Mouse (Mus musculus): Measurements from ENCODE around the gene Pde1a. TPM values are rescaled to one million over a fixed set of nuclear protein-coding genes. Genes with fewer than 3 reads are reported as not detected.

Pde1a gene
- polyA plus RNA-seq, 3 experiments from 2014 or later: not detected

DNA sequence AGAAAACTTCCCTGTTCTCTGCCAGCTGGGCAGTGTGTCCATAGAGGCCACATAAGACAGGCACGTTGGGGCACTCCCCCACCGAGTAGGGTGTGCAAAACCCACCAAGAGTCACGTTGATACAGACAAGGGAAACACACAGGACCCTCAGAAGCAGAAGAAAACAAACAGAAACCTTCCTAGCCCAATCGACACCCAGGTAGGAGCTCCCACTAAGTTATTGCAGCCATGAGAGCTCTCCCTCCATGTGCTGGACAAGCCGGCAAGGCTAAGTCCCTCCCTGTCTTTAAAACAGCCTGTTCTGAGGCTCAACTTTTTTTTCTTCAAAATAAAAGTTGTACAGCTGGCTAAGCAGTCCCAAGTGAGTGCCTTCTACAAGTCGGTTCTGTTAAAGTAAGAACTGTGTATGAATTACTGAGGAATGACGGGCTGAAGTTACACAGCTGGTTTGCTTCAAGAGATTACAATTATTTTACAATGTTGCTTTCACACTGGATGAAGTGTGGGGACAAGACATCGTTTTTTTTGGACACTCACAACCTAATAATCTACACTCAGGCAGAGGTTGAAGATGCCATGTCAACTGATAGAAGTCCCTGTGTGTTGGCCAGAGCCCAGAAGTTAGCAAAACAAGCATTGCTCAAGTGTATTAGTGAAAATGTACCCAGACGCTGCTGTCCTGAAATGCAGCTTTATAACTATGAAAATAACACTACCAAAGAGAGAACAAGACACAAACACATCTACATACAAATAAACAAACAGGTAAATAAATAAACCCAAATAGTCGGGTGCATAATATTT lies 90.4 kb downstream of the Pde1a start:
- no peak for ATAC-seq

DNA sequence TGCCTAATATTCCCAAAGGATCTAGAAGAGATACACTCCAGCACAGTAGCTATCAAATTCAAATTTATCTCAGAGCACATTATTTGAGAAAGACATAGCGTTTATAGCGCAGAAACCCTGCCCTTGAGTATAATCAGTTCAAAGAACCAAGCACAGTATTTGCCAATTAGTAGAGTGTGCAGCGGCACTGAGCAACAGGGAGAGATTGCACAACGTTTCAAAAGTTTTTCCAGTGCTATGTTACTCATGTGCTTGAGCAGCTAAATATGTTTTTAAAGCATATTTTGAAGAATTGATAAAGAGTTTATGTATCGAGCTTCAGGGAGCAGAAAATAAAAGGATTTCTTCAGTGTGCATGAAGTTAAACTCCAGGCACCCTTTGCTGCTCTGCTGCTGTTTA lies 91.3 kb downstream of the Pde1a start:
- ATAC-seq: no peak

DNA sequence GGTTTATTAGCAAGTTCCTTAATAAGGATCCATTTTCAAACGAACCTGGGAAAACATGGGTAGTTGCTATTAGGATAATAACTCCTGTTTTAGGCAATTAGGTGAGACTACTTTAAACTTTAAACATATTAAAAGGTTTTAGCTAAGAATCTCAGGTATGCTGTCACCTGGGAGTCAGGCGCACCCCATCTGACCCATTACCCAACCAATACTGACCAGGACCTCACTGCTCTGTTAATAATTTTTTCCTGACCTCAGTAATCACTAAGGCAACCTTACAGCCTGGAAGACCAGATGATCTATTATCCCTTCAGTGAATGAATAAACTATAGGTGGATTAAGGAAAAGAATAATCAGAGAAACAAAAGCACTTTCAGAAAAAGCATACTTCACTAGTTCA lies 100.2 kb downstream of the Pde1a start:
- no peak for ATAC-seq

DNA sequence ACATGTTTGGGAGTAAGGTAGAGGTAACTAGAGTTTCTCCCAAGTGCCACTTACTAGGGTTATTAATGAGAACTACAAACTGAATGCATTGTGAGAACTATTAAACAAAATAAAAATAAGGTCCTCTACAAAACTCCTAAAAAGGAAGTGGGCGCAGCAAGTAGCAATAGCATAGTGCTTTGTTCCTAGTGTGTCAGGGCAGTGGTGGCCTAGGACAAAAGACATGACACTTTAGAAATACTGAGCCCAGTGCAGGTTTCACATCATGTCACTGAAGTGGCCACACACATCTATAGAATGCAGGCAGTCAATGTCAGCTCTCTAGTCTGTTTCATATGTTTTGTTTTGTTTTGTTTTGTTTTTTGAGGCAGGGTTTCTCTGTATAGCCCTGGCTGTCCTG lies 103.2 kb downstream of the Pde1a start:
- ATAC-seq: no peak

DNA sequence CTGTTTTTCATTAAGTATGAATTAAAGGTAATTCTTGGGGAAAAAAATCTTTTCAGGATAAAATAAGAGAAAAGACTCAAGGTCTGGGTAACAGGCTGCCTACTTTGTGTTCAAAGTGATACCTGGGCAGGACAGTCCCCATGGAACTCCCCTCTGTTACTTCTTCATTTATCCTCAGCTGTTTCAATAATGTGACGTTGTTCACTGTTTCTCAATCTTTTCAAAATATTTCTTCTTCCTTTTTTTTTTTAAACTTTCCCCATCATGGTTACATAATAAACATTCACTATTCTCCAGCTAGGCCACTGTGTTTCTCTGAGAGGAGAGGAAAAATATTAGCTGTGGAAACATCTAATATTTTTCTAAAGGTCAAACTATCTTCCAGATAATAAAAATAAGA lies 103.7 kb downstream of the Pde1a start:
- ATAC-seq: no peak

DNA sequence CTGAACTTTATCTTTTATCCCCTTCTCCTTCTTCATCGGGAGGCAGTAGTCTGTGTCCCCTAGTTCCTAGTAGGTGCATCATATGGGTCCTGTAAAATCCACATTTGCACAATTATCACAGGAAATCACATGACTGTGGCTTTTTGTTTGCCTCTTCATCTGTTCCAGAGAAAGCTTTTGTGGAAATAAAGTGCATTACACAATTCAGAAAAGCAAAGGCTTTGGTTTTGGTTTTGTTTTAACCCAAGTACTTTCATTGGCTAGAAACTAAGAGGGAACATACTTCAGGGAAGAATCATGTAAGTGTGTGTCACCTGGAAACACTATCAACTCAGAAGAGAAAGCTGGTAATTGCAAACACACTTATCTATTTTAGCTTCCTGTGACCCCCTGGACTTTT lies 104.2 kb downstream of the Pde1a start:
- ATAC-seq: no peak

DNA sequence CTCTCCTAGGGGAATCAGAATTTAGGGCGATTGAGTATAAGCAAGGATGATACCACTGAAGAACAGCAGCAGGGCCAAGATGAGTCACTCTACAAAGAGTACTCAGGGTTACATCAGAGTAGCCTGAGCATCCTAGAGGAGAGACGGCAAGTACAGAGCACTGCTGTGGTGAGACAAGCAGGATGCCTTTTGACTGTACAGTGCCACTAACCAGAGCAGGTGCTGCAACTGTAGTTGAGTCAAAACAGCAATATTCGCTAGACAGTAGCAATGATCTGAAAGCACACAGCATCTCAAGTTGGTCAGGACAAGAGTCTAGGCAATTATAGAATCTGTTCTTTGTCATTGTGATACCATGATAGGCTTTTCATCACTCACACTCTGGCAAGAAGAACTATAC lies 115.1 kb downstream of the Pde1a start:
- no peak for ATAC-seq

DNA sequence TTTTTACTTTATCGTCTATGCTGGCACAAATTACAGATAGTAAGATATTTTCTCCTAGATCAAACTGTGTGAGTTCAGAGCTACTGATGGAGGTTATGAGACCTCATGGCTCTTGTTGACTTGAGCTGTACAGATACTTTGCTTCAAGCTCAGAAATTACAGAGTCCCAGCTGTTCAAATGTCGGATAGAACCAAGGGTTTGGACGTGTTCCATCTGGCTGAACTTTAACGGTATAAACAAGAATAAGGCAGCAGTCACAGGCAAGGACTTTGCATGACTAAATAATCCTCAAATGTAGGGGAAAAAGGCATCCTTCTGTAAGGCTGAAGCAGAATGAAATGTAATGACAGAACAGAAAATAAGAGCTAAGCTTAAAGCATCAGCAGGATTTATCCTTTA lies 116.2 kb downstream of the Pde1a start:
- ATAC-seq: no peak

DNA sequence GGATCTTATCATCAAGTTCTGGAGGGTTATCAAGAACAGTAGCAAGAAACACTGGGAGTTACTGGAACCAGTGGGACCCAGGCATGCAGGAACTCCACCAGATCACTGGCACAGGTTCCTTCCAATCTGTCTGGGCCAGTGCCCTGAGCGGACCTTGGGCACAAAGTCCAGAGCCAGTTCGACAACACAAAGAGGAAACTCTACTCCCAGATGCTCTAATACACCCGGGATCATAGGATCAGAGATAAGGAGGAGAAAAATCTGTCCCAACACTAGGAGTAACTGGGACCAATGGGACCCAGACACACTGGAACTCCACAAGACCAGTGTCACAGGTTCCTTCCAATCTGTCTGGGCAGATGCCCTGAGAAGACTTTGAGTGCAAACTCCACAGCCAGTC lies 130.1 kb downstream of the Pde1a start:
- ATAC-seq: no peak

DNA sequence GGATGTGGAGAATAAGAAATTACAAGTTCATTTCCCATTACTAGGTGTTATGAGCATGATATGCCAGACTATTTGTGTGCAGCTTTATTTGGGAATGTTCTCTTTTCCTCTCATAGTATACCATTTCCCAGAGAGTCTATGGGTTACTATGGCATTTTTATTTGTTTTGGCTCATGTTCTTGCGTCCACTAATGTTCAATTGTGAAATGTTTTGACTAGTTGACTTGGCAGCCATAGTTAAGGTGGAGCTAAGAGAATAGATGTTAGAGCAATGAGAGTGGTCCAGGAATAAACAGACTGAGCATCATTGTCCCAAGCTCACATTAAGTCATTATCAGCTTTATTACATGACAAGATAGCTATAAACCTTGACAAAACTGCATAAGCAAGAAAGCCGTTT lies 130.8 kb downstream of the Pde1a start:
- ATAC-seq: no peak

DNA sequence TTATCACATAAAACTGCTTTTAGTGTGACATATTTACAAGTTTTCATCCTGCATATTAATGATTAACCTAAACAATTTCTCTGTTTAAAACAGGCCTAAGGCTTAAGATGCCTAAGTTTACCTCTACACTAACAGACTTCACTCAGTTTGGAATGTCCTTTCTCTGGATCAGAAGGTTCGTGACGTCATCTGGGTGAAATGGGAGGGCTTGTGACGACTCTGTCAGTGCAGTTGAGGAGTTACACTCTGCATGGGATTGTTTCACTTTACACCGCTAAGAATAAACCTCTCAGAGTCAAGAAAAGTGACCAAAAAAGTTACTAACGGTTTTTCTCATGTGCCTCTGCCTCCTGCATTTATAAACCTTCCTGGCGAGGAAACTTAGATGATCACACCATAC lies 137.6 kb downstream of the Pde1a start:
- no peak for ATAC-seq

DNA sequence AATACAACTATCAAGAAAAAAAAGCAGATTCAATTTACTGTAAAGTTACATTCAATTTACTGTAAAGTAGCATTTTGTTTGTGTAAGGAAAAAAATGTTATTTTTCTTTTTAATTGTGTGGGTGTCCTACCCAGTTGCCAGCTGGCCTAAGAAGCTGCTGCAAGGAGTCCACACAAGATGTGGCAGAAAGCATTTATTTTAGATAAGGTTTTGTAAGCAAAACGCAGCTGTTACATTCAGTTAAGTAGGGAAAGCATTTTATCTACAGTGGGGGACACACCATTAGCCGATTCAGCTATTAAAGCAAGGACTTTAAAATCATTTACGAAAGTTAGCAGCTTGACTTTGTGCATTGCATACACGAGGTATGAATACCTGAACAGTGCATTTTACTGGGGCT lies 145.5 kb downstream of the Pde1a start:
- ATAC-seq: no peak

DNA sequence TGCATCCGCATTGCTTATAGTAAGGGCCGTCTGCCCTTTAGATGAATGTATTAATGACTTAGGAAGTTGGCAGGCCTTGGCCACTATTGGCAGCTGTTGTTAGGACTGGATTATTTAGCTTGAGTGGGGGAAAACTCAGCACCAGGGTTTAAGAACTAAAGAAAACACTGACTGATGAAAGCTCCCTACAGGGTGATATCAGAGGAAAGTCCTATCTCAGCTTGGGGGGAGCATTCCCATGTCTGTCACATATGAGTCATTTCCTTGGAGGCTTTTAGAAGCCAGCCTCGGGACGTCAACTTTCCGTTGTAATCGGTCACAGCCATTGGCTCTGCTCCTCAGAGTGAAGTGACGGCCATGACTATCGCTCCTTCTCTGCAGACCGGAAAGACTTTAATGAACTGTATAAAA lies 146.0 kb downstream of the Pde1a start:
- no peak for ATAC-seq

DNA sequence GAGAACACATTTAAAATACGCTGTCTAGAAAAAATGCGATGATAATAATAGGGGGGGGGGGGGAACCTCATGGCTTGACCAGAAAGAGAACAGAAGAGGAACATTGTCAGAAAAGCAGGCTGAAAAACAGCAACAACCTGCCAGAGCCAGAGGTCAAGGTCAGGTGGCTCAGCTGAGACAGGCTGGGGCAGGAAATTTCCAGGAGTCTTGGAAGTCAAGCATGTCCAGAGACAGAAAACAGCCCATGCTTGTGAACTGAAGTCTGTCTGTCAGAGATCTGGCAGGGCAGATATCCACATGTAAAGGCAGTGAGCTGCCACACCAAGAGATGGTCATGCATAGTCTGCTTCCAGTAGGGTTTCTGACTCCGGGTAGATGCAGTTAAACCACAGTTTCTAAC lies 147.5 kb downstream of the Pde1a start:
- ATAC-seq: no peak

DNA sequence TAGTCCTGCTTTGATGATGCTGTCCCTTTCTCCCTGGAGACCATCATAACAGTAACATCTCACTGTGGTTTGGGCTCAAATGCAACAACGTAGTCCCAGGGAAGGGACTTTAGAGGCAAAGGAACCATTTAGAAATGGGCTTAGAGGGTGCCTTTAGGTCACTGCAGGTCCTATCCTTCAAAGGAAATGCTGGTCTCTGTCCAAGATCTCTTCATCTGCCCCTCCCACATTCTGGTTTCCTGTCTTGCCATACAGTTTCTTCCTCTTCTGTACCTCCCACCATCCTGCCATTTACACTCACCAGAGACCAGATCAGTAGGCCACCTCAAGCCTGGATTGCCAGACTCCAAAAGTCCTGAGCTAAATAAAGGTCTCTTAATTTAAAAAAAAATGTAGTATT lies 150.3 kb downstream of the Pde1a start:
- no peak for ATAC-seq

DNA sequence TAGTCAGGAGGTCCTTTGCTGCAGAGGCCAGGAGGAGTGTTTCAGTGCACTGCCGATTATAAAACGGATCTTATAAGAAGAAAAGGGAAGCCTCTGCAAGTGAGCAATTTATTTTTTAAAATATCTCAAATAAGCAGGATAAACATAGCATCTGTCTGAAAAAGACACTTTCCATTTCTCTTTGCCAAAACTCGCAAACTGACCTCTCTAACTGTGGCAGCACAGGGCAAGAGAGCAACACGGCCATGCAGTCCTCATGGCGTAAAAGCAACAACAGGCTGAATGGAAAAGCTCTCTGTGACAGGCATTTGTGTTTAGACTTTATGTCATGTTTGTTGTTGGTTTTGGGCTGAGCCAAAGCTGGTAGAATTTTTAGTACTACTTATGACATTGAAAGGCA lies 152.0 kb downstream of the Pde1a start:
- ATAC-seq: no peak

DNA sequence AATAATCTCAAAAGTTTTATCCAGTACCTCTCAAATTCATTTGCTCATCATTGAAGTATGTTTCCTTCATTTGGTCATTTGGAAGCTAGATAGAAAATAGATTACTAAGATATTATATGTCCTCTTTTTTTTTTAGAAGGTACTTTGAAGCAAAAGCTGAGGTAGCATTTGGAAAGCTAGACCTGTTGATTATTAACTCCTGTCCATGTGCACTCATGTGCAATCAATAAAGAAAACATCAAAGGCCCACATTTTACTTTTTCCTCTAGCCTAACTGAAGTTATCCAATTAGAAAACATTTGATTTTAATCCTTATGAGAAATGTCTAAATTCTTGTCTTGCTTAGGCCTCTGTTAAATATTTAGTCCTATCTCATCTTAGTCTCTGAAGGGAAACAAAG lies 153.3 kb downstream of the Pde1a start:
- ATAC-seq: no peak

DNA sequence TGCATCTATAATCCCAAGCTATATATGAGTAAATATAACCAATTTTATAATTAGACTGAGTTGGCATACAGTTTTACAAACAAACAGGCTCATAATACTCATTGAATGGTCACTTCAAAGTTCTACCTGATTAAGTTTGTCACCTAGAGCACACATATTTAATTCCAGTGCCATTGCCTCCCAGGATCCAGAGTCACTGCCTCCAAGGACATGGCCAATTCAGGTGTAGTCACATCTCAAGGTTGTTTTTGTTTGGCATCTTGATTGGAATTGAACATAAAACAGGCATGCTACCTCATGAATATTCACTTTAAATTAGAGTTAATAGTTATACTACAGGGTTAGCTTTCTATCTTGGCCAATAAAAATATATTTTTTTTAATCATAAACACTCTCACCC lies 157.0 kb downstream of the Pde1a start:
- no peak for ATAC-seq

DNA sequence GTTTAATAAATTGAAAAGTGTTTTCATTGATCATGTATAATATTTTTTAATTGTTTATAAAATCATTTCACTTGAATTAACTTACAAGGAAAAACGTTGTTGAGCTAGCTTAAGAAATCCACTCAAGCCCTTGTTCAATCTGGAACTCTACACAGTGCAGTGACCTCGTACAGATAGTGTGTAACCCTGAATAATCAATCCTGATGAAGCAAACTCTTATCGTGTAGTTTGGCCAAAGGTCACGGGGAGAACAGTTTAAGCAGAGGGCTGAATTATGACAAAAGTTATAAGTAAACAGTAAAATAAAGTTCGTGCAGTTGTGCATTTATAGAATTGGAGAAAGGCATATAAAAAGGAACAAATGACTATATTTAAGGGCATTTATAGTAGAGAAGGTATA lies 159.7 kb downstream of the Pde1a start:
- no peak for ATAC-seq

DNA sequence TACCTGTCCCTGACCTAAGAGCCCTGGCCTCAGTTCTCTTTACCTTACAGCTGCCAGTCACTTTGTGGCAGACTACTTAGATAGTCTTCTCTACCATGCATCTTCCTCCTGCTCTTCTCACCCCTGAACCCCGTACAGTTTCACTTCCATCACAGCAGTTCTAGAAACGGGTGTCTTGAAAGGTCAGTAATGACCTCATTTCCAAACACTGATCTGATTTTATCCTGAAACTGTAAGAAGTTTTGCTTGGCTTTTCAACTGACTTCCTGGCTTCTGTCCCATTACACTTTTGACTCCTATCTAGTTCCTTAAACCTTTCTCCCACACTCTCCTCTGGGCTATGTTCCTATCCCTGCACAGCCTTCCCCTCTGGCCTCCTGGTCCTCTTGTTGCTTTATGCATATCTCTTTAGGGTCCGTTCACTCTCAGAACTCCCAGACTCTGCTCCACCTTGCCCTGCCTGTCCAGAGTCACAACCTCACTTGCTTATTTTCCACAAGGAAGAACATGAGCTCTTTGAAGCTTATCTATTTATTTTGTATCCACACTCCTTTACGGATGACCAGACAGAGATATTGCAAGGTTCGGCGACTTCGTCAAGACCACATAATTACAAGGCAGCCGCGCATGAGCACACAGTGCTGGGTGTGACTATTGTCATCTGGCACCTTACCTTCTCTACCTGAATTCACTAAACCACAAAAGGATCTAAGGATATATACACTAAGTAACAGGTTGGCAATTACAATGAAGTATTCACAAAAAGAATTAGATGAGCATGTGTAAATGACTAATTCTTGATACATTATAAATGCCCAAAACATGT lies 162.4 kb downstream of the Pde1a start:
- ATAC-seq: no peak

DNA sequence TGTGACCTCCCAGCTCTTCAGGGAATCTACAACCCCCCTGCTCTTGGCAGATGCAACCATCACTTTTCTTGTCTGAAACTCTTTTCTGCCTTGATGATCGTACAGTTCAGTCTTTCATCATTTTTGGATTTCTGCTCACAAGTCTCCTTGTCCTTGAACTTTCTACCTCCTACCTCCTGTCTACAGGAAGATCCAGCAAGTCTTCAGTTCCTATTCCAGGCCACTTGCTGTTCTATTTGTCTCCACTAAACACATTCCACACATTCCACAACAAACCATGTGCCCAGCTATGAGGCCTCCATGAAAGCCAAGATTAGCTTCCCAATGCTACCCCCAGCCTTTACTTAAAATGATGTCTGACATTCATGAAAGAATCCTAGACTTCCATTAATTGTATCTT lies 163.2 kb downstream of the Pde1a start:
- ATAC-seq: no peak

DNA sequence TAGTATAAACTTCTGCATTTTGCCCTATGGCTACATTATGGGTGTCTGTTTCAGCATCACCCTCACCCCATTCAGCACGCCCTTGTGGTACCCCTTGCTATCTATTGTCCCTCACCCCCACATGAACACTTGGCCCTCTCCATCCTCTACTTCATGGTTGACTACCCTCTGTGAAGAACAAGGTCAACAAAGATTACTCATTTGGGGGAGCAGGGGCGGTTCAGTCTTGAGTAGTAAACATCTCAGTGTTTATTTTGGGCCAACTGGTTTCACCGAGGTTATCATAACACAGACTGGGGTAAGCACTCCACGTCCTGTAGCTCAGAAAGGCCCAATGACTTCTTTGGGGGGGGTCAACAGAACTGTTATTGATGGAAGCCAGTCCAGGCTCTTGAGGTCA lies 164.3 kb downstream of the Pde1a start:
- no peak for ATAC-seq

DNA sequence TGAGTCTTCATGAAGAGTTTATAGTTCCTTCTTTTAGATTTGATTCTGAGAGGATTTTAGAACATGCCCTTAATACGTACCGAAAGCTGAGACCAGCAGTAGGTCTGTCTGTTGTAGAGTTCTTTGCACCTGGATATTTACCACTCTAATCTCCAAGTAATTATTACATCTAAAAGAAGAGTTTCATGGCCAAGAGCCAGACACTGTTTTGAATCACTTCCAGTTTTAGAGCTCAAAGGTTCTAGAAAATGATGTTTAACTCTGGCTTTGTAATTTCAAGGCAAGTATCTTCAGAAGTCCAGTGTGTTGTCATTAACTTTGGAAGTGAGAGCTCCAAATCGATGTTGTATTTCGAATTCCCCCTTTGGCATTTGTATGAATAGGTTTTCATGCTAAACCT lies 167.8 kb downstream of the Pde1a start:
- no peak for ATAC-seq

DNA sequence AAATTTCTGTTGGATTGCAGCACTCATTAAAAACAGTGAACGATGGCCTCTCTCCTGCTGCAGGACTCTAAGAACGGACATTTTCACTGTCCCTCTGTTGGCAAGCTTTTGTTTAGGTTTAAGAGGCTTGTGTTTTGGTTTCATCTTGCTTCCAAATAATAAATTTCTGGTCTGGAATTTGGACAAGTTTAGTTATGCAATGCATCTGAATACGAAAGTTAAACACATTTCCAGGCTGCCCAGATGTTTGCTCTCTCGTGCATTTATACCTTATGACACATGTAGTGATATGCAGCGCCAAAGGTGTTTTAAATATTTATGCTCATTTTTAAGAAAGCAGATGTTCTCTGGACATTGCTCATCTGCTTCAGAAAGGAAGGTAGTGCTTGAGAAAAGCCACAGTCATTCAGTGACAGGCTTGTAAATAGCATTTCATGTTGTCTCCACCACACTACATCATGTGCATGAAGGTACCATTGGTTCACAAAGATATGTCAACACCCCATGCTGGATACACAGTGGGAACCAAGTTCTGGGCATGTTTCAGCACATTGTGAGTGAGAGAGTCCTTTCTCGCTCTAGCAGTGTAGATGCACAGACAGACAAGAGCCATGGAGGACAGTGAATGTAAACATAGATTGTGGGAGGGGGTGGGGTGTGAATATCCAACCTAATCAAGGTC lies 171.5 kb downstream of the Pde1a start:
- no peak for ATAC-seq
